Mouse (Mus musculus): ENCODE results near the gene Tnip3. TPM values are rescaled to one million over a fixed set of nuclear protein-coding genes. Genes with fewer than 3 reads are reported as not detected.
A peak's percentile ranks its signal among the peaks of the same experiment; 100 is the strongest.

Gene Tnip3
- polyA plus RNA-seq, 1 experiment from 2014 or later = not detected

GRCm38 (mm10) chr6:65537327-65537884 is 12.3 kb downstream of the Tnip3 start:
- H3K4me1 ChIP-seq (ENCODE audit: control insufficient read depth, insufficient read depth, low read length) = no peaks in the 10 kb centered on the region
- no peak overlapping the region for H3K4me2 ChIP-seq (ENCODE audit: low read depth, severe bottlenecking)
- H3K36me3 ChIP-seq (ENCODE audit: control insufficient read depth, insufficient read depth, low read length) = no peaks in the 10 kb centered on the region
- H3K9ac ChIP-seq (ENCODE audit: low read length) = no peak overlapping the region
- H3K4me3 ChIP-seq (ENCODE audit: low read depth, low read length) = no peak overlapping the region
- WGBS = 46% methylated on average over 5 of the region's 5 CpGs
- H3K9me3 ChIP-seq (ENCODE audit: control insufficient read depth, low read length) = no peaks in the 10 kb centered on the region
- ATAC-seq (ENCODE audit: insufficient number of reproducible peaks, low FRiP score, low TSS enrichment, low read depth) = no peak
- H3K27ac ChIP-seq (replicated peaks; ENCODE audit: low read depth, low read length) = no peak overlapping the region
- H3K27me3 ChIP-seq (ENCODE audit: control insufficient read depth, insufficient read depth, low read length) = no peaks in the 10 kb centered on the region
- DNase-seq (ENCODE audit: low spot score) = no peak

GRCm38 (mm10) chr6:65538022-65538652 is 13.0 kb downstream of the Tnip3 start:
- Histone ChIP-seq H3K4me1 (ENCODE audit: control insufficient read depth, insufficient read depth, low read length) (no peaks in the 10 kb centered on the region), H3K9me3 (ENCODE audit: control insufficient read depth, low read length) (no peaks in the 10 kb centered on the region), H3K4me2 (ENCODE audit: low read depth, severe bottlenecking) (no peak overlapping the region), H3K27me3 (ENCODE audit: control insufficient read depth, insufficient read depth, low read length) (no peaks in the 10 kb centered on the region), H3K4me3 (ENCODE audit: low read depth, low read length) (no peak overlapping the region), H3K9ac (ENCODE audit: low read length) (no peak overlapping the region), H3K36me3 (ENCODE audit: control insufficient read depth, insufficient read depth, low read length) (no peaks in the 10 kb centered on the region), H3K27ac (replicated peaks; ENCODE audit: low read depth, low read length) (no peak overlapping the region)
- no peak for DNase-seq (ENCODE audit: low spot score)
- ATAC-seq (ENCODE audit: insufficient number of reproducible peaks, low FRiP score, low TSS enrichment, low read depth) = no peak
- WGBS = 74% methylated on average over 9 of the region's 9 CpGs

GRCm38 (mm10) chr6:65538921-65539320 is 13.8 kb downstream of the Tnip3 start:
- no peaks in the 10 kb centered on the region for H3K27me3 ChIP-seq (ENCODE audit: control insufficient read depth, insufficient read depth, low read length)
- DNase-seq (ENCODE audit: low spot score) (no peak), ATAC-seq (ENCODE audit: insufficient number of reproducible peaks, low FRiP score, low TSS enrichment, low read depth) (no peak; the same call in 1 of the 2 replicates)
- 89% methylated on average over 3 of the region's 3 CpGs for WGBS
- no peak overlapping the region for H3K4me3 ChIP-seq (ENCODE audit: low read depth, low read length)
- 0 out of 2 replicates have a peak, but pooled peaks cover 3% of the 10 kb centered on the region for H3K4me1 ChIP-seq (ENCODE audit: control insufficient read depth, insufficient read depth, low read length)
- H3K4me2 ChIP-seq (ENCODE audit: low read depth, severe bottlenecking) = no peak overlapping the region
- H3K36me3 ChIP-seq (ENCODE audit: control insufficient read depth, insufficient read depth, low read length) = no peaks in the 10 kb centered on the region
- H3K9me3 ChIP-seq (ENCODE audit: control insufficient read depth, low read length) = no peaks in the 10 kb centered on the region
- H3K27ac ChIP-seq (replicated peaks; ENCODE audit: low read depth, low read length) = no peak overlapping the region
- H3K9ac ChIP-seq (ENCODE audit: low read length) = no peak overlapping the region

- Histone ChIP-seq H3K4me1 (ENCODE audit: control insufficient read depth, insufficient read depth, low read length) (0 out of 2 replicates have a peak, but pooled peaks cover 3% of the 10 kb centered on the region), H3K27me3 (ENCODE audit: control insufficient read depth, insufficient read depth, low read length) (no peaks in the 10 kb centered on the region), H3K4me3 (ENCODE audit: low read depth, low read length) (no peak overlapping the region), H3K27ac (replicated peaks; ENCODE audit: low read depth, low read length) (no peak overlapping the region), H3K9me3 (ENCODE audit: control insufficient read depth, low read length) (no peaks in the 10 kb centered on the region), H3K36me3 (ENCODE audit: control insufficient read depth, insufficient read depth, low read length) (no peaks in the 10 kb centered on the region), H3K4me2 (ENCODE audit: low read depth, severe bottlenecking) (no peak overlapping the region), H3K9ac (ENCODE audit: low read length) (no peak overlapping the region)
- DNase-seq (ENCODE audit: low spot score) (no peak), ATAC-seq (ENCODE audit: insufficient number of reproducible peaks, low FRiP score, low TSS enrichment, low read depth) (no peak)
- WGBS = 61% methylated on average over 2 of the region's 2 CpGs
These were observed 15.0 kb downstream of the Tnip3 start for GRCm38 (mm10) chr6:65540138-65540537.

GRCm38 (mm10) chr6:65541094-65541493 is 16.0 kb downstream of the Tnip3 start:
- DNase-seq (ENCODE audit: low spot score) = no peak
- H3K36me3 ChIP-seq (ENCODE audit: control insufficient read depth, insufficient read depth, low read length) = no peaks in the 10 kb centered on the region
- no peak overlapping the region for H3K4me3 ChIP-seq (ENCODE audit: low read depth, low read length)
- no peak overlapping the region for H3K27ac ChIP-seq (replicated peaks; ENCODE audit: low read depth, low read length)
- WGBS = 88% methylated on average over 3 of the region's 3 CpGs
- H3K9me3 ChIP-seq (ENCODE audit: control insufficient read depth, low read length) = no peaks in the 10 kb centered on the region
- H3K27me3 ChIP-seq (ENCODE audit: control insufficient read depth, insufficient read depth, low read length) = no peaks in the 10 kb centered on the region
- no peak overlapping the region for H3K4me2 ChIP-seq (ENCODE audit: low read depth, severe bottlenecking)
- ATAC-seq (ENCODE audit: insufficient number of reproducible peaks, low FRiP score, low TSS enrichment, low read depth) = no peak
- H3K4me1 ChIP-seq (ENCODE audit: control insufficient read depth, insufficient read depth, low read length) = 0 out of 2 replicates have a peak, but pooled peaks cover 3% of the 10 kb centered on the region
- no peak overlapping the region for H3K9ac ChIP-seq (ENCODE audit: low read length)

- Histone ChIP-seq H3K9ac (ENCODE audit: low read length) (no peak overlapping the region), H3K4me2 (ENCODE audit: low read depth, severe bottlenecking) (no peak overlapping the region), H3K27me3 (ENCODE audit: control insufficient read depth, insufficient read depth, low read length) (no peaks in the 10 kb centered on the region), H3K36me3 (ENCODE audit: control insufficient read depth, insufficient read depth, low read length) (no peaks in the 10 kb centered on the region), H3K27ac (replicated peaks; ENCODE audit: low read depth, low read length) (no peak overlapping the region), H3K9me3 (ENCODE audit: control insufficient read depth, low read length) (no peaks in the 10 kb centered on the region), H3K4me1 (ENCODE audit: control insufficient read depth, insufficient read depth, low read length) (0 out of 2 replicates have a peak, but pooled peaks cover 3% of the 10 kb centered on the region), H3K4me3 (ENCODE audit: low read depth, low read length) (no peak overlapping the region)
- DNase-seq (ENCODE audit: low spot score) (no peak), ATAC-seq (ENCODE audit: insufficient number of reproducible peaks, low FRiP score, low TSS enrichment, low read depth) (no peak)
- 39% methylated on average over 3 of the region's 3 CpGs for WGBS
These were observed 17.3 kb downstream of the Tnip3 start for GRCm38 (mm10) chr6:65542391-65542790.

GRCm38 (mm10) chr6:65542913-65543312 is 17.8 kb downstream of the Tnip3 start:
- ATAC-seq (ENCODE audit: insufficient number of reproducible peaks, low FRiP score, low TSS enrichment, low read depth) = peak; percentile 55; the same call in 1 of the 2 replicates

GRCm38 (mm10) chr6:65563887-65564656 is 39.0 kb downstream of the Tnip3 start:
- Histone ChIP-seq H3K36me3 (ENCODE audit: control insufficient read depth, insufficient read depth, low read length) (no peaks in the 10 kb centered on the region), H3K27ac (replicated peaks; ENCODE audit: low read depth, low read length) (no peak overlapping the region), H3K9me3 (ENCODE audit: control insufficient read depth, low read length) (no peaks in the 10 kb centered on the region), H3K9ac (ENCODE audit: low read length) (no peak overlapping the region), H3K27me3 (ENCODE audit: control insufficient read depth, insufficient read depth, low read length) (no peaks in the 10 kb centered on the region), H3K4me3 (ENCODE audit: low read depth, low read length) (no peak overlapping the region), H3K4me2 (ENCODE audit: low read depth, severe bottlenecking) (no peak overlapping the region), H3K4me1 (ENCODE audit: control insufficient read depth, insufficient read depth, low read length) (no peaks in the 10 kb centered on the region)
- no peak for DNase-seq (ENCODE audit: low spot score)
- no peak for ATAC-seq (ENCODE audit: insufficient number of reproducible peaks, low FRiP score, low TSS enrichment, low read depth)
- WGBS = 75% methylated on average over 3 of the region's 3 CpGs

More at GRCm38 (mm10) chr6:65542913-65543312, 17.8 kb downstream of the Tnip3 start:
- H3K9ac ChIP-seq (ENCODE audit: low read length) = no peak overlapping the region
- no peaks in the 10 kb centered on the region for H3K36me3 ChIP-seq (ENCODE audit: control insufficient read depth, insufficient read depth, low read length)
- DNase-seq (ENCODE audit: low spot score) = no peak
- H3K27ac ChIP-seq (replicated peaks; ENCODE audit: low read depth, low read length) = no peak overlapping the region
- no peak overlapping the region for H3K4me2 ChIP-seq (ENCODE audit: low read depth, severe bottlenecking)
- H3K4me1 ChIP-seq (ENCODE audit: control insufficient read depth, insufficient read depth, low read length) = 0 out of 2 replicates have a peak, but pooled peaks cover 3% of the 10 kb centered on the region
- H3K27me3 ChIP-seq (ENCODE audit: control insufficient read depth, insufficient read depth, low read length) = no peaks in the 10 kb centered on the region
- WGBS = 9% methylated on average over 1 of the region's 1 CpGs
- H3K4me3 ChIP-seq (ENCODE audit: low read depth, low read length) = no peak overlapping the region
- no peaks in the 10 kb centered on the region for H3K9me3 ChIP-seq (ENCODE audit: control insufficient read depth, low read length)

Data from limb, embryonic 11.5 days (tissue).